Mouse (Mus musculus): ENCODE measurements at regions not wholly inside any gene's neighbourhood (a gene's known extent, or its start where the extent isn't known, plus 50 kb on each side); places are given as distances from the start of the nearest gene placed in this dataset. TPM values are rescaled to one million over a fixed set of nuclear protein-coding genes. Genes with fewer than 3 reads are reported as not detected.

GRCm38 (mm10) chr16:3273427-3273826, 317.4 kb upstream of the Olfr161 start:
- Histone ChIP-seq H3K27ac (no peak overlapping the region), H3K4me2 (no peak overlapping the region), H3K36me3 (no peaks in the 10 kb centered on the region), H3K9me3 (peaks cover 50% of the 10 kb centered on the region), H3K4me3 (no peak overlapping the region), H3K27me3 (no peaks in the 10 kb centered on the region), H3K4me1 (no peaks in the 10 kb centered on the region), H3K9ac (no peak overlapping the region)
- WGBS, result 77% methylated on average over 2 of the region's 2 CpGs
- no peak for ATAC-seq (ENCODE audit: insufficient number of reproducible peaks, insufficient read depth, low FRiP score, low TSS enrichment, low read depth)

Small RNA genes in the stretch of these regions (microRNA-seq; reads per million reads assigned to microRNA genes)
- not detected for gene Gm23215
